Mouse (Mus musculus) left cerebral cortex, postnatal 10 days (tissue): ENCODE data around the gene Ap3b1. TPM values are rescaled to one million over a fixed set of nuclear protein-coding genes. Genes with fewer than 3 reads are reported as not detected.

Source experiments
- DNase-seq, 2 experiments: peaks; one replicate each; pipeline ENCODE4 v3.0.0; 2021 to 2022; ENCODE audit warnings: low spot score in 2 of 2, mixed read lengths in 1 of 2; ENCODE audit errors: extremely low spot score in 1 of 2
- intact Hi-C: fragments of 180-260 bp; cut with DNase I; formaldehyde crosslinking; loops from one replicate; pipeline ENCODE4 v1.15.1; 2025
- total RNA-seq, 2 experiments: library from RNA; stranded (reverse); gene quantifications; 2 replicates each; pipeline ENCODE4 v1.2.3; 2021

Ap3b1 gene
- total RNA-seq, 2 experiments from 2014 or later, result 38.6 to 39.5 TPM

GRCm38 (mm10) chr13:94563836-94564235, 205.1 kb downstream of the Ap3b1 start:
- intact Hi-C loops, result loop anchor here (5.0 kb wide), 1 partner anchor 378 kb away; no protein-coding TSS in a partner anchor
- DNase-seq, result no peak

DNA sequence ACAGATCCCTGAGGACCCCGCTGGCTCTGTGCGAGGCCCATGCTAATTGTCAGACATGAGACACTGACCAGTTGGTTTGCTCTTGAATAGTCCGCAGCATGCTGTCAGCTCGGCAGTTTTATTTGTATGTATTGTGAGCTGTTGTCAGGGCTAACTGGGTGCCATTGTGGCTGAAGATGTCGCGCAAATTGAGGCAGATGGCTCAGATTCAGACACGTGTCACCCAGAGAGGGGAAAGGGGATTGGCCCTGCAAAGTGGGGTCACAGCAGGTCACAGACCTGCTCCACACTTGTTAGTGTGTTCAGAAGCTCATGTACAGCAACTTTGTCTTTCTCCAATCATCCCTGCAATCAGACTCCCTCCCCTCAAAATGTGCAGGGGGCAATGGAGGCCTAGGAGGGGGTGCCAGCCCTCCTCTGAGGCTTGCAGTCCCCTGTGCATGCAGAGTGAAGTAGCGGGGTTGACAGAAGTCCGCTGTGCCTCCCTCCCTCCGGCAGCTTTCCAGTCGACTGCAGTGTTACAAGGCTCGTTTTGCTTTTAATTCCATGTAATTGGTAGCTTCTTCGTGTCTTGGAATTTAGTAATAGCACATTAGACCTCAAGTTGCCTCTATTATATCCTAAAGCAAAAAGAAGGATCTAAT, 205.7 kb downstream of the Ap3b1 start:
- no peak for DNase-seq
- intact Hi-C loops, result loop anchor here (5.0 kb wide), 1 partner anchor 378 kb away; no protein-coding TSS in a partner anchor

DNA sequence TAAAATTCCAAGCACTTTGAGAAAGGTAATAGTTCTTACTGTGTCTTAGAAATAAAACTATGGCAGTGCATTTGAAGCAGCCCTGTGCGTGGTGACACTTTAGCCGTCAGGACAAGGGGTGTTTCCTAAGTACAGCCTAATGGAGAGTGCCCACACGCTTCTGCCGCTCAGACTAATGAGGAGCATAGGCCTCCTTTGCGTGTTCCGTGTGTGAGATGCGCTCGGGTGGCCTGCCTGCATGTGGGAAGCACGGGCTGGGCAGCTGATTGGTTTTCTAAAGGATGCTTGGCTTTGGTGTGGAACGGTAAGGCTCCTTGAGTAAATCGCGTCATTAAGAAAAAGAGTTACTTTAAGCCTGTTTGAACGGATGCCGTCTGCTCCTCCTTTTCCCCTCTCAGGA, 206.4 kb downstream of the Ap3b1 start:
- intact Hi-C loops, result no loop called here
- DNase-seq, result no peak

GRCm38 (mm10) chr13:94565616-94566015, 206.9 kb downstream of the Ap3b1 start:
- intact Hi-C loops, result no loop called here
- no peak for DNase-seq

DNA sequence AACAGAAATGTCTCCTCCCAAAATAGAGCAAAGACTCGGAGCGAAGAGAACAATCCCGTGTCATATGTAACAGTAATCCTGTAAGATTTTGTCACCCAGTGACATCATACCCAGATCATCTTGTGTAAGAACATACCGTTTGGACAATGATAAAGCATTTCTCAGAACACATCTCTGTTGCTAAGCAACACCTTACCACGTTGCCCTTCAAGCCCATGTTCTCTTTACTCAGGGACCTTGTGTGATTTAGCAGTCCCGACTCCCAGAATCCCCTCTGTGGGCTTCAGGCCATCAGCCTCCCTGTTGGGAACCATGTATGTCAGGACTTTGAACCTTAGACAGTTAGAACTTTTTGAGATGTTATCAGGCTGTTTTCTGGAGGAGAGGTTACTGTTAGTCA, 209.0 kb downstream of the Ap3b1 start:
- intact Hi-C loops, result no loop called here
- no peak for DNase-seq

- no peak for DNase-seq
- intact Hi-C loops, result no loop called here
Measured at GRCm38 (mm10) chr13:94571001-94571400, 212.2 kb downstream of the Ap3b1 start.

DNA sequence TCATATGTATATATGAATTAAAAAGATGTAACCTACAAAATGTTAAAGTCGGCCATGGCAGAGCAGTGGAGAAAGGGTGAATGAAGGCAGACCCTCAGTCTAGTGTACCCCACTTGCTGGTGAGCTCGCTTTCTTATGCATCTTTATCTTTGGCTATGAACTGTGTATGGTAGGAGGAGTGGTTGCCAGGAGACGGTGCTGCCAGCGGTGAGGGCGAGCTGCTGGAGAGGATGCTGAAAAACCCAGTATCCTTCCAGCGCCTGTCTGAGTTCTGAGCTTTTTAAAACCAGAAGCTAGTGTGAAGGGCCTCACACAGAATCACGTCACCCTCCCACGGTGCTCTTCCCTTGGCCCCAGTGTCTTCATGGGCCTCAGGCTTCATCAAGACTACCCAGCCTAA, 214.6 kb downstream of the Ap3b1 start:
- intact Hi-C loops, result no loop called here
- no peak for DNase-seq

GRCm38 (mm10) chr13:94573833-94574232, 215.1 kb downstream of the Ap3b1 start:
- DNase-seq, result no peak
- intact Hi-C loops, result no loop called here

- no peak for DNase-seq
- intact Hi-C loops, result no loop called here
Measured at GRCm38 (mm10) chr13:94575607-94576398, 217.0 kb downstream of the Ap3b1 start.

DNA sequence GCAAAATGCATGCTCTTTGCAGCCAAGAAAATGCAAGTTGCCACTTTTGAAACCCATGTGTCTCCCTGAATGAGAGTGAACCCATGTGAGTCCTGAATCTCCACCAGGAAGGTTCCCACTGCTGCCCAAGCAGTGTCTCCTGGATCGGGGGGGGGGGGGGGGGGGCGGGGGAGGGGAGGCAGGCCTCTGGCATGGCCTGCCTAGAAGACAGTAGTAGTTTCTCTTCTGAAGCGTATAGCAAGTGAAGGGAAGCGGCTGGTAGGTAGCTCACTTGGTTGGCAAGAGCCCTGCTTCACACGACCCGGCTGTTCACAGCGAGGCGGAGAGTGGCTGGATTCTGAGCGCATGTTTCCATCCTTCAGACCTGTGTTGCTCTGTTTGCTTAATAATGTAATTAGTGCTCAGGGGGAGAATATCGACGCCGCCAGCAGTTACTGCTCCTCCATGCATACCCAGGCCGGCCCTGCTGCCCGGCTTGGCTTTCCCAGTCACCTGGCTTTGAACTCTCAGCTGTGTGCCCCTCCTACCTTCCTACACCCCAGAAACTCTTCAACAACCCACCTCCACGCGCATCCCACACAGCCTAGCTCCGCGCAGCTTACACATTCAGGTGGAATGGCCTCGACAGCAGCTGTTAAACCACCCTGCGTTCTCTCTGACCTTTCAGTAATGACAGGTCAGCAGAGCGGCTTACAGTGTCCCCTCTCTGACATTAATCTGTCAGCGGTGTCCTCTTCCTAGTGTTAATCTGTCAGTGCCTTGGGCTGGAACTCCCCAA, 217.8 kb downstream of the Ap3b1 start:
- no peak for DNase-seq
- intact Hi-C loops, result no loop called here

DNA sequence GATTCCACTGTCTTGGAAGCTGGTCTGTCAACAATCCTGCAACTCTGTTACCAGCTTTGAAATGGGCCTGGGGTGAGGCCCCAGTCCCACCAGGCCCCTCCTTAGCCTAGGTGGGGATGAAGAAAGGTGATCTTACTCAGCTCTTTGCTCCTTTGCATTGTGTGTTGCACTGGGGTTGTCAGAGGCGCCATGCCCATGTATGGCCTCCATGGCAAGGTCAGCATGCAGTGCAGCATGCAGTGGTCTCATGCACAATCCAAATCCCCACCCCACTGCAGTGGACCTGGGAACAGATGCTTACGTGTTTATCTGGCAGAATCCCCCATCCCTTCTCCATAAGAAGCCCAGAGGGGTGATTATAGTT, 218.4 kb downstream of the Ap3b1 start:
- intact Hi-C loops, result no loop called here
- DNase-seq, result no peak

DNA sequence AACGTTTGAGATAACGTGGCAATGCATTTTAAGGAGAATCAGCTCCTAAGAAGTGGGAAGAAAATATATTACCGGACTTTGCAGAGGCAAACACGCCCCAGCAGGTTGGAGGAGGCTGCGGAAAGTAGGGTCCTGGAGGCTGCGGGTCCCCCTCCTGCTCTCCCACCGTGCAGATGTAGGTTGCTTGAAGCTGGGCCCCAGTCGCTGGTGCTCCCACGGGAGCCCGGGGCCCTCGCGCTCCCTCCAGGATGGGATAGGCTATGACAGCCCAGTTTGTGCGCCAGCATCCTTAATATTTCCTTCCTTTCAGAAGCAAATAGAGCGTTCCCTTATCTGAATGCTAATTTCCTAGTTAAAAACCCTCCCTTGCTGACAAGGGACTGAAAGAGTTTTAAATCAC, 236.5 kb downstream of the Ap3b1 start:
- intact Hi-C loops, result loop anchor here (5.0 kb wide), 2 partner anchors 112 to 272 kb away; no protein-coding TSS in a partner anchor
- no peak for DNase-seq

GRCm38 (mm10) chr13:94595701-94596361, 237.1 kb downstream of the Ap3b1 start:
- intact Hi-C loops, result loop anchor here (5.0 kb wide), 2 partner anchors 111 to 271 kb away; no protein-coding TSS in a partner anchor
- DNase-seq, result no peak

DNA sequence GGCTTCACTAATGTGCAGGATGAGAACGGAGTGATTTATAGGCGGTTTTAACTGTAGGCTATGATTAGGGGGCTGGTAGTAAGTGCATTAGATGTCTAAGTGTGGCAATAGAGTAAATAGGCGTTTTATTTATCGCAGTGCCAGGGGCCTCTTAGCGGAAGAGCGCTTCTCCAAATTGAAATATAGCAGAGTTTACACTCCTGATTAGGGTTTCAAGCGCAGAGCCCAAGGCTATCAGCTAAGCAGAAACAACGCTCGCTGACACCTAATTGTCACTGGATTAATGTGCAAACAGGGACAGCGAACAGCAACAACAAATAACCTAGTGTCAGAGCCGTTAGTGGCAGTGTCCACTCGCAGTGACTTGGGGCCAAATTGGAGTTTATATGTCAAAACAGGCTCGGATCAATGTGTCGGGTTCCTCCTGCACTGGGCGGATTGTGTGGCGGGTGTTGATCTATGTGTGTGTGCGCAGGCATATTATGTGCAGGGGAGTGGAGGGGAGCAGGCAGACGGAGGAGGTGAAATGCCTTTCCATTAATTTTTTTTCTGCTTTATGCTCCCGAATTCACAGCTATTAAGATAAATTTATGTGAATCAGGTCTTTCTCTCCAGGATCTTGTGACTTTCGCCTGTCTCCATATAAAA, 237.8 kb downstream of the Ap3b1 start:
- intact Hi-C loops, result loop anchor here (5.0 kb wide), 2 partner anchors 111 to 271 kb away; no protein-coding TSS in a partner anchor
- DNase-seq, result no peak

- DNase-seq, result no peak
- intact Hi-C loops, result loop anchor here (5.0 kb wide), 2 partner anchors 108 to 268 kb away; no protein-coding TSS in a partner anchor
Measured at GRCm38 (mm10) chr13:94599718-94600117, 241.0 kb downstream of the Ap3b1 start.

- intact Hi-C loops, result no loop called here
- DNase-seq, result no peak
Measured at GRCm38 (mm10) chr13:94607035-94607860, 248.5 kb downstream of the Ap3b1 start.

GRCm38 (mm10) chr13:94607861-94608223, 249.1 kb downstream of the Ap3b1 start:
- intact Hi-C loops, result no loop called here
- no peak for DNase-seq

DNA sequence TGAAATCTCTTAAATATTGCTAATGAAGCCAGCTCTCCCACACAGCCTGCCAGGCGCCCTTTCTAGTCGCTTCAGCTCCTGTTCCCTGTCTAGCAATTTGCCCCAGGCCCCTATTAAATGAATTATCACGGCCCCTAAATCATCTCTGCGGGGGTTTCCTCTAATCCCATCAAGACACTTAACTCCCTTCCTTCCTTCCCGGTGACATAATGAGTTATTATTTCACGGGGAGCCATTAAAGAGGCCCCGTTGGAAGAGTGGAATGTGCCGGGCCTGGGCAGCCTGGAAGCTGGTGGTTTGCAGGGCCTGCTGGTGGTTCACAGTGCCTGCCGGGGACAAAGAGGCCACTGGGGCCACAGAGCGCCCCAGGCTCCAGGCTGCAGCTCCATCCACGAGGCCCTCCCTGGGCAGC, 249.7 kb downstream of the Ap3b1 start:
- intact Hi-C loops, result no loop called here
- no peak for DNase-seq
